Mouse (Mus musculus) CD4-positive naive resting alpha-beta T cell, adult 57 days (primary cell): Measurements from ENCODE around the gene Psmb8. TPM values are rescaled to one million over a fixed set of nuclear protein-coding genes. Genes with fewer than 3 reads are reported as not detected.

Experiments used
- total RNA-seq: library from RNA; stranded (reverse); gene quantifications from one replicate; pipeline ENCODE4 v1.2.4, GENCODE M21; 2023

Psmb8 gene
- 220 TPM for total RNA-seq

GRCm38 (mm10) chr17:34196941-34197894 is at the start of gene Psmb8:
Gene Psmb8 (plus strand): TSS chr17:34197721.

GRCm38 (mm10) chr17:34152923-34153322 is 44.6 kb upstream of the Psmb8 start, which contains the start of gene H2-DMb1:
Gene H2-DMb1 (plus strand): TSS chr17:34153072.

GRCm38 (mm10) chr17:34187261-34187916 is 10.1 kb upstream of the Psmb8 start, which contains the start of the genes Tap1 and Psmb9:
Gene Tap1 (plus strand): TSS chr17:34187553.
Gene Psmb9 (minus strand): TSS chr17:34187764.

GRCm38 (mm10) chr17:34203444-34203843 is 5.9 kb downstream of the Psmb8 start, which contains the start of gene Tap2:
Gene Tap2 (plus strand): TSS chr17:34203527.

GRCm38 (mm10) chr17:34238706-34239105 is 41.2 kb downstream of the Psmb8 start, which contains the start of gene H2-Ob:
Gene H2-Ob (plus strand): TSS chr17:34238903.

Other genes starting within 250 kb of the Psmb8 start
- 14.8 TPM for gene B3galt4, start 246.2 kb upstream of the Psmb8 start, total RNA-seq
- gene Vps52, start 241.9 kb upstream of the Psmb8 start, total RNA-seq = 55.2 TPM
- gene Rps18, start 241.7 kb upstream of the Psmb8 start, total RNA-seq = 2,022 TPM
- gene H2-K1, start 197.4 kb upstream of the Psmb8 start, total RNA-seq = 4,746 TPM
- 26.4 TPM for gene Ring1, start 173.0 kb upstream of the Psmb8 start, total RNA-seq
- 130 TPM for gene H2-Ke6, start 169.7 kb upstream of the Psmb8 start, total RNA-seq
- 107 TPM for gene Slc39a7, start 166.0 kb upstream of the Psmb8 start, total RNA-seq
- 109 TPM for gene Rxrb, start 165.9 kb upstream of the Psmb8 start, total RNA-seq
- 40.9 TPM for gene Col11a2, start 158.3 kb upstream of the Psmb8 start, total RNA-seq
- gene H2-Oa, start 105.4 kb upstream of the Psmb8 start, total RNA-seq = 8.9 TPM
- gene H2-DMa, start 78.2 kb upstream of the Psmb8 start, total RNA-seq = 41.5 TPM
- 400 TPM for gene Brd2, start 75.1 kb upstream of the Psmb8 start, total RNA-seq
- gene H2-DMb2, start 54.4 kb upstream of the Psmb8 start, total RNA-seq = 40.5 TPM
- gene H2-DMb1, start 44.6 kb upstream of the Psmb8 start, total RNA-seq = 26.0 TPM
- 163 TPM for gene Tap1, start 10.2 kb upstream of the Psmb8 start, total RNA-seq
- gene Psmb9, start 10.0 kb upstream of the Psmb8 start, total RNA-seq = 144 TPM
- 147 TPM for gene Tap2, start 5.8 kb downstream of the Psmb8 start, total RNA-seq
- 92.6 TPM for gene H2-Ob, start 41.2 kb downstream of the Psmb8 start, total RNA-seq
- 189 TPM for gene H2-Ab1, start 60.0 kb downstream of the Psmb8 start, total RNA-seq
- 180 TPM for gene H2-Aa, start 90.1 kb downstream of the Psmb8 start, total RNA-seq
- gene H2-Eb1, start 108.1 kb downstream of the Psmb8 start, total RNA-seq = 143 TPM
- gene H2-Eb2, start 127.9 kb downstream of the Psmb8 start, total RNA-seq = 0.95 TPM
- gene Btnl2, start 157.1 kb downstream of the Psmb8 start, total RNA-seq = not detected
- not detected for gene Btnl1, start 179.4 kb downstream of the Psmb8 start, total RNA-seq
- gene BC051142, start 201.1 kb downstream of the Psmb8 start, total RNA-seq = 1.2 TPM